Mouse (Mus musculus): ENCODE measurements around the gene Nckap5l.
A peak's percentile ranks its signal among the peaks of the same experiment; 100 is the strongest.

The Nckap5l gene

GRCm38 (mm10) chr15:99430394-99430793 is 27.2 kb downstream of the Nckap5l start:
- DNase-seq: no peak

GRCm38 (mm10) chr15:99423884-99424283 is 33.7 kb downstream of the Nckap5l start:
- DNase-seq: no peak

- no peak for DNase-seq
These were observed 34.4 kb downstream of the Nckap5l start for GRCm38 (mm10) chr15:99423131-99423530.

- DNase-seq: no peak
These were observed 35.0 kb downstream of the Nckap5l start for GRCm38 (mm10) chr15:99422551-99422950.

- no peak for DNase-seq
These were observed 35.9 kb downstream of the Nckap5l start for GRCm38 (mm10) chr15:99421676-99422075.

- no peak for DNase-seq
These were observed 36.4 kb downstream of the Nckap5l start for GRCm38 (mm10) chr15:99421152-99421551.

- no peak for DNase-seq
These were observed 37.0 kb downstream of the Nckap5l start for GRCm38 (mm10) chr15:99420521-99421014.

- DNase-seq: no peak
These were observed 37.4 kb downstream of the Nckap5l start for GRCm38 (mm10) chr15:99420101-99420500.

- no peak for DNase-seq
These were observed 39.8 kb downstream of the Nckap5l start for GRCm38 (mm10) chr15:99417692-99418271.

- DNase-seq: no peak
These were observed 40.6 kb downstream of the Nckap5l start for GRCm38 (mm10) chr15:99416957-99417356.

GRCm38 (mm10) chr15:99416348-99416882 is 41.1 kb downstream of the Nckap5l start:
- DNase-seq: peak; percentile 84

GRCm38 (mm10) chr15:99415793-99416192 is 41.8 kb downstream of the Nckap5l start:
- peak; percentile 65 for DNase-seq

GRCm38 (mm10) chr15:99411747-99412146 is 45.8 kb downstream of the Nckap5l start:
- no peak for DNase-seq

- DNase-seq: no peak
These were observed 48.7 kb downstream of the Nckap5l start for GRCm38 (mm10) chr15:99408845-99409244.

- no peak for DNase-seq
These were observed 50.5 kb downstream of the Nckap5l start for GRCm38 (mm10) chr15:99406986-99407570.

GRCm38 (mm10) chr15:99405150-99405549 is 52.4 kb downstream of the Nckap5l start:
- peak; percentile 64 for DNase-seq

- no peak for DNase-seq
These were observed 54.2 kb downstream of the Nckap5l start for GRCm38 (mm10) chr15:99403159-99403889.

GRCm38 (mm10) chr15:99400602-99401001 is 56.9 kb downstream of the Nckap5l start:
- DNase-seq: no peak

GRCm38 (mm10) chr15:99399503-99400245 is 57.9 kb downstream of the Nckap5l start:
- no peak for DNase-seq

- no peak for DNase-seq
These were observed 59.9 kb downstream of the Nckap5l start for GRCm38 (mm10) chr15:99397622-99398021.

GRCm38 (mm10) chr15:99396875-99397274 is 60.7 kb downstream of the Nckap5l start:
- no peak for DNase-seq

- no peak for DNase-seq
These were observed 61.1 kb downstream of the Nckap5l start for GRCm38 (mm10) chr15:99396462-99396861.

All from kidney, adult 18-20 months (tissue).